Mouse (Mus musculus): Measurements from ENCODE around the gene Sh2d5. TPM values are rescaled to one million over a fixed set of nuclear protein-coding genes. Genes with fewer than 3 reads are reported as not detected.

Sh2d5 gene
- polyA plus RNA-seq, 1 experiment from 2014 or later, result 0.78 TPM

DNA sequence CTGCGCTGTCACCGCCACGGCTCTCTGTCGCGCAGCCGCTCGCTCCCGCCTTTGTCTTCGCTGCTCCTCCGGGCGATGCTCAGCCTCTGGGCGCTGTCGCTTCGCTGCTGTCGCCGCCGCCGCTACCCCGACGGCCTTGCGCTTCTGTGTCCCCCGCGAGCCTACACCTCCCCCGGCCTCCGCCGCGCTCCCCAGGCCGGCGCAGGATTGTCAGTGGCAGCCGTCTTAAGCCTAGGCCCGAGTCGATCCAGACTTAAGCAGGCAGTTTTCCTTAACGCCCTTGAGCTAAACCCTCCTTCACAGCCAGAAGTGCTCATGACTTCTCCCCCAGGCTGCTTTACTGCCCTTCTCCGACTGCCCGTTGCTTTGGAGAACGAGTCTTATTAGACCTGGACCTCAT lies 32.8 kb upstream of the Sh2d5 start:
- H3K36me3 ChIP-seq (ENCODE audit: control insufficient read depth, insufficient read depth), result peaks cover 9% of the 10 kb centered on the region
- H3K4me2 ChIP-seq (ENCODE audit: low read depth, low read length), result peak overlapping the region; percentile 91
- peak overlapping the region; percentile 98 for H3K27ac ChIP-seq (ENCODE audit: low read length)
- WGBS (ENCODE audit: insufficient replicate concordance), result 0% methylated on average over 36 of the region's 36 CpGs
- peak overlapping the region; percentile 99 for H3K4me3 ChIP-seq (ENCODE audit: low read depth, low read length)
- no peaks in the 10 kb centered on the region for H3K9me3 ChIP-seq (replicated peaks; ENCODE audit: control insufficient read depth, low read length)
- peaks cover 42% of the 10 kb centered on the region for H3K4me1 ChIP-seq (ENCODE audit: control insufficient read depth, low read depth, low read length)
- no peaks in the 10 kb centered on the region for H3K27me3 ChIP-seq (ENCODE audit: control insufficient read depth, insufficient read depth, low read depth, low read length)
- ATAC-seq (ENCODE audit: low read depth), result peak; percentile 10
- peak overlapping the region; percentile 99 for H3K9ac ChIP-seq (ENCODE audit: low read depth, low read length)

DNA sequence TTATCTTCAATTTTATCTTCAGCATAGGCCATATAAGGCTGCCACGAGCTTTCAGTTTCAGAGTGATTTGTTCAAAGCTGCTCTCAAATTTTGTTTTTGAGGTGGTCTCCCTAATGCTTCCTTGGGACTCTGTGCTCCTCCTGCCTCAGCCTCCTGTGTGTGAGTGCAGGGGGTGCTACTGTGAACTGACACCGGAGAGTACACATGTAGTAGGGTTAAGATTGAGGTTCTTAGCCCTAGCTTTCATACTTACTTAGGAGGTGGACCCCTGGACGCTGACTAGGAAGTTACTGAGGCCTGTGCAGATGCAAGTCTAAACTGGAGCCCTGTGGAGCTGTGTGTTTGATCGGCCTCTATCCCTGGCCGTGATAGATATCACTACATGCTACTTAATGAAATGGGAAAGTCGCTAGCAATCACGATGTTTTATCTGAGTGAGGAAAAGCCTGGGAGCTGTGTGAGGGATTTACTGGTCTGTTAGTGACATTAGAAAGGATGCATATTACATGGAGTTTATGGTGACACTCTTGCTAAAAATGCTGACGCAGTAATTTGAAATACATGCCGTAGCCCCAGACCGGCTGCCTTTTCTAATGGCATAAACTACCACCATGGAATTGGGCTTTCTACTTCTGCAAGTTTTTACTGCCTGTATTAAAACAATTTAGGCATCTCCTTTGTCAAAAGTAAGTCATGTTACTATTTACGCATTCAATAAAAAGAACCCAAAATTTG lies 32.1 kb upstream of the Sh2d5 start:
- H3K4me3 ChIP-seq (ENCODE audit: low read depth, low read length), result peak overlapping the region; percentile 99
- H3K36me3 ChIP-seq (ENCODE audit: control insufficient read depth, insufficient read depth), result peaks cover 16% of the 10 kb centered on the region
- H3K4me2 ChIP-seq (ENCODE audit: low read depth, low read length), result peak overlapping the region; percentile 91
- peak overlapping the region; percentile 99 for H3K9ac ChIP-seq (ENCODE audit: low read depth, low read length)
- H3K27ac ChIP-seq (ENCODE audit: low read length), result peak overlapping the region; percentile 98
- 41% methylated on average over 11 of the region's 11 CpGs for WGBS (ENCODE audit: insufficient replicate concordance)
- no peaks in the 10 kb centered on the region for H3K9me3 ChIP-seq (replicated peaks; ENCODE audit: control insufficient read depth, low read length)
- no peak for ATAC-seq (ENCODE audit: low read depth)
- no peaks in the 10 kb centered on the region for H3K27me3 ChIP-seq (ENCODE audit: control insufficient read depth, insufficient read depth, low read depth, low read length)
- H3K4me1 ChIP-seq (ENCODE audit: control insufficient read depth, low read depth, low read length), result peaks cover 42% of the 10 kb centered on the region

DNA sequence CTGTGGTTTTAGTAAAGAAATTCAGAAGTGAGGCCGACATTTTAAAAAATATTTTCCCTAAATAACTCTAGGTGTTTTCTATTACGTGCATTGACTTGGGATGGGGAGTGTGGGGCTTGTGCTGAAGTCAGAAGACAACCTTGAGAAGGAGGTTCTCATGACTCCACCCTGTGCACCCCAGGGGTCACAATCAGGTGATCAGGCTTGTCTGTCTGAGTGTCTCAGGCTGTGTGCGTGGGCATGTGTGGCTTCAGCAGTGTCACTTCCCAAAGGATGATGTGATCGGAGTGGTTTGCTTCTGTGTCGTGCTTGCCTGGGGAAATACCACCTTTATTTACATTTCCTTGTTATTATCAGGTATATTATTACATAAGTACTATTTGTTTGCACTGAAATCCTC lies 30.9 kb upstream of the Sh2d5 start:
- 52% methylated on average over 5 of the region's 5 CpGs for WGBS (ENCODE audit: insufficient replicate concordance)
- H3K36me3 ChIP-seq (ENCODE audit: control insufficient read depth, insufficient read depth), result peaks cover 28% of the 10 kb centered on the region
- H3K4me1 ChIP-seq (ENCODE audit: control insufficient read depth, low read depth, low read length), result peaks cover 42% of the 10 kb centered on the region
- no peak for ATAC-seq (ENCODE audit: low read depth)
- H3K4me2 ChIP-seq (ENCODE audit: low read depth, low read length), result peak overlapping the region; percentile 91
- H3K4me3 ChIP-seq (ENCODE audit: low read depth, low read length), result peak overlapping the region; percentile 99
- peak overlapping the region; percentile 53; the same call in 1 of the 2 replicates for H3K27ac ChIP-seq (ENCODE audit: low read length)
- peak overlapping the region; percentile 20; the same call in 1 of the 2 replicates for H3K9ac ChIP-seq (ENCODE audit: low read depth, low read length)
- H3K27me3 ChIP-seq (ENCODE audit: control insufficient read depth, insufficient read depth, low read depth, low read length), result no peaks in the 10 kb centered on the region
- H3K9me3 ChIP-seq (replicated peaks; ENCODE audit: control insufficient read depth, low read length), result no peaks in the 10 kb centered on the region

DNA sequence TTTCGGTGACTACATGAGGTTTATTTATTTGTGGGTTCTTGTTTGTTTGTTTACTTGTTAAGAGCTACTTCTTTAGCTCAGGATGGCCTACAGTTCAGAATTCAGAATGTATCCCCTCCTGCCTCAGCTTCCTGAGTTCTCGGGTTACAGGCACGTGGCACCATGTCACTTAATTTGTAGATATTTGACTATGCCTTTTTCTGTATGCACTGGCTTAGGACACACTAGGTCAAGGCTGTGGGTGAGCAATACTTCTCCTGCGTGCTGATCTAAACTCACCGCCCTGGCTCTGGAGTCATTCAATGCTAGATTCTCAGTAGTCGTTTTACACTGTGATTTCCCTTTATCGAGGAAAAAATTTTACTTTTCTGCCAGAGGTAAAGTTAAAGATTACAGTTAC lies 29.4 kb upstream of the Sh2d5 start:
- peaks cover 38% of the 10 kb centered on the region for H3K4me1 ChIP-seq (ENCODE audit: control insufficient read depth, low read depth, low read length)
- peak overlapping the region; percentile 1; the same call in 1 of the 2 replicates for H3K27ac ChIP-seq (ENCODE audit: low read length)
- no peaks in the 10 kb centered on the region for H3K27me3 ChIP-seq (ENCODE audit: control insufficient read depth, insufficient read depth, low read depth, low read length)
- peaks cover 36% of the 10 kb centered on the region for H3K36me3 ChIP-seq (ENCODE audit: control insufficient read depth, insufficient read depth)
- no peak overlapping the region for H3K9ac ChIP-seq (ENCODE audit: low read depth, low read length)
- peak overlapping the region; percentile 15 for H3K4me2 ChIP-seq (ENCODE audit: low read depth, low read length)
- 36% methylated on average over 7 of the region's 7 CpGs for WGBS (ENCODE audit: insufficient replicate concordance)
- no peaks in the 10 kb centered on the region for H3K9me3 ChIP-seq (replicated peaks; ENCODE audit: control insufficient read depth, low read length)
- H3K4me3 ChIP-seq (ENCODE audit: low read depth, low read length), result no peak overlapping the region
- ATAC-seq (ENCODE audit: low read depth), result no peak

DNA sequence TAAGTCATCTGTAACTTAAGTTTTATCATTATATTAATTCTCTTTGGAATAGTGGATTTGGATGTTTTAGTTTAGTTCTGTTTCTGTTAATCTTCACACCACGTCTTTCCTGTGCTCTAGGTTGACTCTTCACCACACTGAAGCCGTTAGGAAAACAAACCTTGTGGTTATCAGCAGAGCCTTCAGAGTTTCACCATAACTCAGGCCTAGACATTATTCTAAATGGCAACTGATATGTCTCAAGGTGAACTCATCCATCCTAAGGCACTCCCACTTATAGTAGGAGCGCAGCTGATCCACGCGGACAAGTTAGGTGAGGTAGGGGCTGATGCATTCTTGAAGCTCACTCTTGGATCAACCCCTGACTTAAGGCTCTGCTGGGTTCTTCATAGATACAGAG lies 28.8 kb upstream of the Sh2d5 start:
- Histone ChIP-seq H3K9me3 (replicated peaks; ENCODE audit: control insufficient read depth, low read length) (no peaks in the 10 kb centered on the region), H3K9ac (ENCODE audit: low read depth, low read length) (no peak overlapping the region), H3K27ac (ENCODE audit: low read length) (no peak overlapping the region), H3K4me1 (ENCODE audit: control insufficient read depth, low read depth, low read length) (peaks cover 34% of the 10 kb centered on the region), H3K4me2 (ENCODE audit: low read depth, low read length) (no peak overlapping the region), H3K27me3 (ENCODE audit: control insufficient read depth, insufficient read depth, low read depth, low read length) (no peaks in the 10 kb centered on the region), H3K36me3 (ENCODE audit: control insufficient read depth, insufficient read depth) (peaks cover 42% of the 10 kb centered on the region), H3K4me3 (ENCODE audit: low read depth, low read length) (no peak overlapping the region)
- ATAC-seq (ENCODE audit: low read depth), result no peak
- WGBS (ENCODE audit: insufficient replicate concordance), result 51% methylated on average over 5 of the region's 5 CpGs

DNA sequence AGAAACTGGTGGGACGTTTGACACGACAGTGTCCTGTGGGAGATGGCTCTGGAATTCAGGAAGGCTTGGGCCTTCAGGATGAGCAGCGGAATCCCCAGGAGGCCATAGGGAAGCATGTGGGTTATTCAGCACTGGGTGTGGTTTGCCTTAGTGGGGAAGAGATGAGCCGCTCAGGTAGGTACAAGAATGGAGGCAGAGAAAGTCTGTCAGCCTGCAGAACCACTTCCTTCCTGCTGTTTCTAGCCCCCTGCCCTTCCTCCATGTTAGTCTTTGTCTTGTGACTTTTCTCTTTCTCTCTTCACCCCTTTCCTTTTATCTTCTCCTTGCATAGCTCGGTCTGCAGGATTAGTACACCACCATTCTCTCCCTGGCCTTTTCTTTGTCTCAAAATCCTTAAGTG lies 27.8 kb upstream of the Sh2d5 start:
- no peak overlapping the region for H3K4me2 ChIP-seq (ENCODE audit: low read depth, low read length)
- 71% methylated on average over 5 of the region's 5 CpGs for WGBS (ENCODE audit: insufficient replicate concordance)
- H3K36me3 ChIP-seq (ENCODE audit: control insufficient read depth, insufficient read depth), result peaks cover 49% of the 10 kb centered on the region
- no peak overlapping the region for H3K27ac ChIP-seq (ENCODE audit: low read length)
- H3K27me3 ChIP-seq (ENCODE audit: control insufficient read depth, insufficient read depth, low read depth, low read length), result no peaks in the 10 kb centered on the region
- no peak overlapping the region for H3K9ac ChIP-seq (ENCODE audit: low read depth, low read length)
- peaks cover 34% of the 10 kb centered on the region for H3K4me1 ChIP-seq (ENCODE audit: control insufficient read depth, low read depth, low read length)
- ATAC-seq (ENCODE audit: low read depth), result no peak
- no peaks in the 10 kb centered on the region for H3K9me3 ChIP-seq (replicated peaks; ENCODE audit: control insufficient read depth, low read length)
- no peak overlapping the region for H3K4me3 ChIP-seq (ENCODE audit: low read depth, low read length)

DNA sequence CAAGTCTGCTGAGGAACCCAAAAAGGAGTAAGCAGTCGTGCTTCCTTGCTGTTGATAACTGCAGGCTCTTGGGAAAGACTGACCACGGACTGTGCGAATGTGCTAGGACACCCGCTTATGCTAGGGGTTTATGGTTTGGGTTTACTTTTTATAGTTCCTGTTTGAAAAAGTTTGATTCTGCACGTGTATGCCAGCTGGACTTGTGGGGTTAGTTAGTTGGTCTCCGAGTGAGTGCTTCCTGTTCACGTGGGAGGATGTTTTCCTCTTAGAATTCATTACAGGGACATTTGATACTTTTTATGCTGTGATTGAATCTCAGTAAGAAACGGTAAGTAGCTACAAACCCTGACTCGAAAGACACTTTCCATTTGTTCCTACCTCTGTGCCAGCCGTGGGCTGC lies 26.6 kb upstream of the Sh2d5 start:
- whole genome bisulfite sequencing (ENCODE audit: insufficient replicate concordance), result 70% methylated on average over 10 of the region's 10 CpGs
- no peak overlapping the region for H3K27ac ChIP-seq (ENCODE audit: low read length)
- peaks cover 61% of the 10 kb centered on the region for H3K36me3 ChIP-seq (ENCODE audit: control insufficient read depth, insufficient read depth)
- H3K9me3 ChIP-seq (replicated peaks; ENCODE audit: control insufficient read depth, low read length), result no peaks in the 10 kb centered on the region
- no peak overlapping the region for H3K4me3 ChIP-seq (ENCODE audit: low read depth, low read length)
- H3K4me2 ChIP-seq (ENCODE audit: low read depth, low read length), result no peak overlapping the region
- no peaks in the 10 kb centered on the region for H3K27me3 ChIP-seq (ENCODE audit: control insufficient read depth, insufficient read depth, low read depth, low read length)
- H3K9ac ChIP-seq (ENCODE audit: low read depth, low read length), result no peak overlapping the region
- H3K4me1 ChIP-seq (ENCODE audit: control insufficient read depth, low read depth, low read length), result peaks cover 26% of the 10 kb centered on the region
- ATAC-seq (ENCODE audit: low read depth), result no peak

DNA sequence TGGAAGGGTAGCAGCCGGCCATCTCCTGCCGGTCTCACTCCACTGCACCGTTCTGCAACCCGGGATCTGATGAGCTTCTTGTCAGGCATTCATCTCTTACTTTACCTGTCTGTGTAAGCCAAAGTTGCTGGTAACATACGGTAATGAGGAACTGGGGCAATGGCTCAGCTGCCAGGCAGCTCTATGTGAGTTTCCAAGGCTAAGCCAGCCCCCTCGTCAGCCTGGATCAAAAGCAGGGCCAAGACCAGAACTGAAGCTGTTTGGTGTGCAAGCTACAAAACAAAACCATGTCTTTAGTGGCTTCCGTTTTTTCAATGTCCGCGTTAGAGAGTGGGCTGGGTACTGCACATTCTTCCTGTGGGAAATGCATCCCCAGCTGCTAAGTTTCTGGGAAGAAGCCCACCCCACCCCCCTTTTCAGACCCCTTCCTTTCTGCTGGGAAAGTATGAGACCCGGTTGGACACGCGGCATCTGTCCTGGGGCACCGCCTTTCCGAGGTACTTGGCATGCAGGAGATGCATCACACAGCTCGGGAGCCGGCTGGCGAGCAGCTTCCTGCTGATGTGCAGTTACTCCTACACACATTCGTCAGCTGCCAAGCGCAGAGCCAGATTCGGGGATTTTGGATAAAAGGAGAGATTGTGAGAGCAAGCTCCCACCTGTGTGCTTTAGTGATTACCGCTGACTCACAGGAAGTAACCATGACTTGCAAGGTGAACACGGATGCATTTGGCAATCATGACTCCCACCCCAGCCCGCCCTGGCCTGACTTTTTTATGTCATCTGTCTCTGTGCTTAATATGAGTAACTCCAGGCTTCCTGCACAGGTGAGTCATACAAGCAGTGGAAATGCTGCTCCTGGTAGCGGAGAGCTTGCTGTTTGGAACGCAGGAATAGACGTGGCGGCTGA lies 3.2 kb upstream of the Sh2d5 start:
- H3K4me1 ChIP-seq (ENCODE audit: control insufficient read depth, low read depth, low read length), result peaks cover 15% of the 10 kb centered on the region
- 76% methylated on average over 27 of the region's 27 CpGs for WGBS (ENCODE audit: insufficient replicate concordance)
- no peaks in the 10 kb centered on the region for H3K9me3 ChIP-seq (replicated peaks; ENCODE audit: control insufficient read depth, low read length)
- no peak overlapping the region for H3K27ac ChIP-seq (ENCODE audit: low read length)
- H3K9ac ChIP-seq (ENCODE audit: low read depth, low read length), result no peak overlapping the region
- no peak overlapping the region for H3K4me2 ChIP-seq (ENCODE audit: low read depth, low read length)
- ATAC-seq (ENCODE audit: low read depth), result no peak
- peaks cover 29% of the 10 kb centered on the region for H3K27me3 ChIP-seq (ENCODE audit: control insufficient read depth, insufficient read depth, low read depth, low read length)
- H3K4me3 ChIP-seq (ENCODE audit: low read depth, low read length), result no peak overlapping the region
- peaks cover 36% of the 10 kb centered on the region for H3K36me3 ChIP-seq (ENCODE audit: control insufficient read depth, insufficient read depth)

DNA sequence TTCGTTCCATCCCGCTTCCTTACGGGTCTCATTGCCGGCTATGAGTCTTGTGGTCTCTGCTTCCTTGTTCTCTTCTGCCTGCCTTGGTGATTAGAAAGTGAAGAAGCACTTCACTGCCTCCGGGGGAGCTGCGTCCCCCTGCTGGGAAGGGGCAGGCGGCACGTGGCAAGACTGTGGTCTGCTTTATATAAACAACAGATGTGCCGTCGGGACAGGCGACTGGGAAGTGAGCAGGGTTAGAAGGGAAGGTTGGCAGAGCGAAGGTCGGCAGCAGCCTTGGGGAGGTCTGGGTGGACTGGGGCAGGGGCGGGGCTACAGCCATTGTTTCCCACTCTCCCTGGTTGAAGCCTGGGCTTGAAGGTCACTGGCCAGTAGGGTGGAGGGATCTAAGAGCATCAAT lies 1.6 kb downstream of the Sh2d5 start:
- WGBS (ENCODE audit: insufficient replicate concordance), result 1% methylated on average over 14 of the region's 14 CpGs
- H3K27me3 ChIP-seq (ENCODE audit: control insufficient read depth, insufficient read depth, low read depth, low read length), result peaks cover 37% of the 10 kb centered on the region
- H3K4me1 ChIP-seq (ENCODE audit: control insufficient read depth, low read depth, low read length), result peaks cover 15% of the 10 kb centered on the region
- H3K9me3 ChIP-seq (replicated peaks; ENCODE audit: control insufficient read depth, low read length), result no peaks in the 10 kb centered on the region
- ATAC-seq (ENCODE audit: low read depth), result no peak
- H3K4me3 ChIP-seq (ENCODE audit: low read depth, low read length), result 0 out of 2 replicates have a peak overlapping the region, but pooled peaks have one; percentile 18
- no peak overlapping the region for H3K9ac ChIP-seq (ENCODE audit: low read depth, low read length)
- no peak overlapping the region for H3K27ac ChIP-seq (ENCODE audit: low read length)
- H3K4me2 ChIP-seq (ENCODE audit: low read depth, low read length), result peak overlapping the region; percentile 37
- no peaks in the 10 kb centered on the region; the same call in none of the 2 replicates for H3K36me3 ChIP-seq (ENCODE audit: control insufficient read depth, insufficient read depth)
